Mouse (Mus musculus): ENCODE data around the gene Treh.
"Not testable (repeated sequence)": the region's sequence is repeated elsewhere in the genome, so short reads cannot be mapped to it uniquely, and the experiment has no call there.

- TF ChIP-seq POLR2A (IDR thresholded peaks at IDR 0.05; ENCODE audit: control insufficient read depth, extremely low read depth, insufficient read depth, low read length, poor library complexity); CTCF (IDR thresholded peaks at IDR 0.05; ENCODE audit: borderline replicate concordance, control insufficient read depth, extremely low read depth, insufficient read depth, low read length, poor library complexity): not testable (repeated sequence)
Measured at GRCm38 (mm10) chr9:44640028-44640427, 33.0 kb upstream of the Treh start.
